Mouse (Mus musculus) brain, embryonic 18.5 days (tissue): ENCODE measurements around the gene Kcnh3.
A peak's percentile ranks its signal among the peaks of the same experiment; 100 is the strongest.
"Not testable (repeated sequence)": the region's sequence is repeated elsewhere in the genome, so short reads cannot be mapped to it uniquely, and the experiment has no call there.

ENCODE experiments used
- DNase-seq: peaks from one replicate; pipeline ENCODE4 v3.0.0-alpha.2; 2012; ENCODE audit warnings: low read depth, low spot score

Kcnh3 gene

GRCm38 (mm10) chr15:99240129-99240528 is 15.5 kb downstream of the Kcnh3 start:
- DNase-seq: no peak

- no peak for DNase-seq
Observed at GRCm38 (mm10) chr15:99241249-99241648, 16.6 kb downstream of the Kcnh3 start.

- no peak for DNase-seq
Observed at GRCm38 (mm10) chr15:99242045-99242444, 17.4 kb downstream of the Kcnh3 start.

GRCm38 (mm10) chr15:99246736-99247135 is 22.1 kb downstream of the Kcnh3 start:
- DNase-seq: not testable (repeated sequence)

GRCm38 (mm10) chr15:99248972-99249371 is 24.3 kb downstream of the Kcnh3 start:
- DNase-seq: no peak

- no peak for DNase-seq
Observed at GRCm38 (mm10) chr15:99249938-99250337, 25.3 kb downstream of the Kcnh3 start.

- DNase-seq: not testable (repeated sequence)
Observed at GRCm38 (mm10) chr15:99251111-99251510, 26.4 kb downstream of the Kcnh3 start.

GRCm38 (mm10) chr15:99251626-99252380 is 27.1 kb downstream of the Kcnh3 start, which contains the start of gene Mcrs1:
TSS of gene Mcrs1 (minus strand) at chr15:99251961.
- DNase-seq: peak; percentile 98

- DNase-seq: no peak
Observed at GRCm38 (mm10) chr15:99252381-99253174, 27.9 kb downstream of the Kcnh3 start.

GRCm38 (mm10) chr15:99253175-99253479 is 28.5 kb downstream of the Kcnh3 start:
- not testable (repeated sequence) for DNase-seq

- DNase-seq: no peak
Observed at GRCm38 (mm10) chr15:99253772-99254171, 29.1 kb downstream of the Kcnh3 start.

- no peak for DNase-seq
Observed at GRCm38 (mm10) chr15:99254477-99255005, 29.9 kb downstream of the Kcnh3 start.

GRCm38 (mm10) chr15:99255241-99255749 is 30.6 kb downstream of the Kcnh3 start:
- DNase-seq: no peak

- no peak for DNase-seq
Observed at GRCm38 (mm10) chr15:99259167-99259729, 34.6 kb downstream of the Kcnh3 start.

- no peak for DNase-seq
Observed at GRCm38 (mm10) chr15:99259730-99260252, 35.1 kb downstream of the Kcnh3 start.

- DNase-seq: no peak
Observed at GRCm38 (mm10) chr15:99262702-99263101, 38.0 kb downstream of the Kcnh3 start.

GRCm38 (mm10) chr15:99264363-99264762 is 39.7 kb downstream of the Kcnh3 start:
- no peak for DNase-seq

- peak; percentile 28 for DNase-seq
Observed at GRCm38 (mm10) chr15:99265679-99266078, 41.0 kb downstream of the Kcnh3 start.

GRCm38 (mm10) chr15:99276095-99276494 is 51.4 kb downstream of the Kcnh3 start:
- DNase-seq: no peak

GRCm38 (mm10) chr15:99278271-99278670 is 53.6 kb downstream of the Kcnh3 start:
- DNase-seq: no peak

- no peak for DNase-seq
Observed at GRCm38 (mm10) chr15:99283456-99283855, 58.8 kb downstream of the Kcnh3 start.
